Mouse (Mus musculus) liver, postnatal 0 days (tissue): ENCODE results near the gene Pgpep1l.

ENCODE experiments used
- CTCF ChIP-seq: sonication (generic); IDR thresholded peaks from 2 replicates; pipeline ENCODE4 v1.5.1; 2016; ENCODE audit warnings: antibody characterized with exemption, low read depth
- EP300 ChIP-seq: IDR thresholded peaks from 2 replicates; pipeline ENCODE4 v1.6.1; 2016; ENCODE audit warnings: antibody characterized with exemption, low read depth, mild to moderate bottlenecking

GRCm38 (mm10) chr7:68285851-68286298 lies 21.8 kb upstream of the Pgpep1l start:
- TF ChIP-seq CTCF (no peak), EP300 (peak; percentile 72)
